Mouse (Mus musculus) limb, embryonic 10.5 days (tissue): ENCODE data around the gene Vmn1r37. TPM values are rescaled to one million over a fixed set of nuclear protein-coding genes. Genes with fewer than 3 reads are reported as not detected.
"Not testable (repeated sequence)": the region's sequence is repeated elsewhere in the genome, so short reads cannot be mapped to it uniquely, and the experiment has no call there.

Experiments used
- DNase-seq: peaks from one replicate; pipeline ENCODE4 v3.0.0-alpha.2; 2017; ENCODE audit warnings: low spot score
- H3K27ac ChIP-seq: fragments of 300-500 bp; sonication (generic); 2 replicates; pipeline ENCODE4 v1.5.1; 2016; ENCODE audit warnings: mild to moderate bottlenecking
- H3K27me3 ChIP-seq: fragments of 300-500 bp; sonication (generic); 2 replicates; pipeline ENCODE4 v1.6.1; 2016; ENCODE audit warnings: low read depth, mild to moderate bottlenecking; ENCODE audit not compliant: poor library complexity, severe bottlenecking
- H3K36me3 ChIP-seq: fragments of 300-500 bp; sonication (generic); 2 replicates; pipeline ENCODE4 v1.6.1; 2016; ENCODE audit warnings: mild to moderate bottlenecking, moderate library complexity
- H3K4me1 ChIP-seq: fragments of 300-500 bp; sonication (generic); 2 replicates; pipeline ENCODE4 v1.6.1; 2016
- H3K4me3 ChIP-seq: fragments of 300-500 bp; sonication (generic); 2 replicates; pipeline ENCODE4 v1.5.1; 2016; ENCODE audit warnings: mild to moderate bottlenecking, moderate library complexity
- H3K9me3 ChIP-seq: fragments of 300-500 bp; sonication (generic); replicated peaks from 2 replicates; pipeline ENCODE4 v1.6.1; 2016; ENCODE audit warnings: mild to moderate bottlenecking
- WGBS: fragments of 180-500 bp; shearing (Covaris S2); methylation state at CpG from one replicate; pipeline ENCODE4 v1.1.7; 2016; 5-methylcytosine and 5-hydroxymethylcytosine counted together
- polyA plus RNA-seq: library from polyadenylated mRNA; unstranded; fragments of >200 nt; fragmentation: Nextera tagmentation; extraction: Ambion mirVana; gene quantifications from 2 replicates; pipeline ENCODE4 v1.2.1, GENCODE M21; 2016

The Vmn1r37 gene
- polyA plus RNA-seq = not detected in 2 replicates

GRCm38 (mm10) chr6:66729082-66729481, at the start of gene Vmn1r37:
Gene Vmn1r37 (plus strand): TSS chr6:66729382.
- H3K27ac ChIP-seq, H3K9me3 ChIP-seq, H3K36me3 ChIP-seq, H3K27me3 ChIP-seq, DNase-seq, H3K4me1 ChIP-seq, H3K4me3 ChIP-seq: not testable (repeated sequence)

DNA sequence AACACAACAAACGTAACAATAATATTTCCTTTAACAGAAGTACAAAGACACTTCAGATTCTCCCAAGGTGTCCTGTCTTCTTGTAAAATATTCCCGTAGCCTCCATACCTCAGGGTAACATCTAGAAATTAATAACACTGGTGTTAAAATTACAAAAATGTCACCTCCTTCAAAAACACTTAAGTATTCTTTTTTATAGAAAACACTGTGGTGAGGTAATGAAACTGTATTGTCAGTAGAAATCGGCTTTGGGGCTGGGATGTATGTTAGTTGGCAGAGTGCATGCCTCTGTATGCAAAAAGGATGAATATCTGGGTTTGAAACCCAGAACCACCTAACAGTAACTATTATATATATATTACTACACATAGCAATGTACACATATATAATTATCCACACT, 43.4 kb upstream of the Vmn1r37 start, which contains the start of gene Vmn1r35:
Gene Vmn1r35 (minus strand): TSS at position 101 of the 400 bp plus-strand sequence.
- Histone ChIP-seq H3K4me1 (no peaks in the 10 kb centered on the region), H3K9me3 (no peaks in the 10 kb centered on the region), H3K27ac (no peak within 1 kb of the TSS), H3K27me3 (no peaks in the 10 kb centered on the region), H3K36me3 (no peaks in the 10 kb centered on the region), H3K4me3 (no peak within 1 kb of the TSS)
- WGBS = 88% methylated on average over 3 of the region's 3 CpGs
- no peak for DNase-seq

GRCm38 (mm10) chr6:66708901-66709300, 20.3 kb upstream of the Vmn1r37 start:
- Histone ChIP-seq H3K9me3 (no peaks in the 10 kb centered on the region), H3K36me3 (no peaks in the 10 kb centered on the region), H3K27me3 (no peaks in the 10 kb centered on the region), H3K4me3 (no peak overlapping the region), H3K4me1 (no peaks in the 10 kb centered on the region), H3K27ac (no peak overlapping the region)
- no peak for DNase-seq

GRCm38 (mm10) chr6:66713854-66714253, 15.3 kb upstream of the Vmn1r37 start:
- 70% methylated on average over 3 of the region's 3 CpGs for WGBS

DNA sequence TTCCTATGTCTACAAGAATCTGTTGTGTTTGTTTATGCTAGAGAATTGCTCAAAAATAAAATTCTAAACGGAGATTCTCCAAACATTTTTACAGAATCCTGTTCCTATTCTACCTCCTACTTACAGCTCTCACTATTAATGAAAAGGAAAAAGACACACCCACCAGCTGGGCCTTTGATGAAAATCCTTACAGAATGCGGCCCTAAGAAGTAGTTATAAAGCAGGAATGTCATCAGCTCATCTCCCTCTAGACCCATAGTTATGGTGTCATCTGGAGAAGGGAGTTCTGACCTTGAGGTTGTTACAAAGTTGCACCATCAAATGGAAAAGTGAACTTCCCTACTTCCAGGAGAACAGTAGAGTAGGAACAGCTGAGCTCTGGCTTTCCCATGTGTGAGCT, 10.1 kb upstream of the Vmn1r37 start, which contains the start of gene Vmn1r36:
Gene Vmn1r36 (minus strand): TSS at position 101 of the 400 bp plus-strand sequence.
- not testable (repeated sequence) for H3K27ac ChIP-seq, H3K27me3 ChIP-seq, H3K4me1 ChIP-seq, DNase-seq, H3K9me3 ChIP-seq, H3K4me3 ChIP-seq, H3K36me3 ChIP-seq
- 80% methylated on average over 2 of the region's 2 CpGs for WGBS

More at GRCm38 (mm10) chr6:66713854-66714253, 15.3 kb upstream of the Vmn1r37 start:
- H3K9me3 ChIP-seq = no peaks in the 10 kb centered on the region
- no peak for DNase-seq
- H3K4me1 ChIP-seq = no peaks in the 10 kb centered on the region
- no peak overlapping the region for H3K27ac ChIP-seq
- H3K36me3 ChIP-seq = no peaks in the 10 kb centered on the region
- H3K27me3 ChIP-seq = no peaks in the 10 kb centered on the region
- H3K4me3 ChIP-seq = no peak overlapping the region

DNA sequence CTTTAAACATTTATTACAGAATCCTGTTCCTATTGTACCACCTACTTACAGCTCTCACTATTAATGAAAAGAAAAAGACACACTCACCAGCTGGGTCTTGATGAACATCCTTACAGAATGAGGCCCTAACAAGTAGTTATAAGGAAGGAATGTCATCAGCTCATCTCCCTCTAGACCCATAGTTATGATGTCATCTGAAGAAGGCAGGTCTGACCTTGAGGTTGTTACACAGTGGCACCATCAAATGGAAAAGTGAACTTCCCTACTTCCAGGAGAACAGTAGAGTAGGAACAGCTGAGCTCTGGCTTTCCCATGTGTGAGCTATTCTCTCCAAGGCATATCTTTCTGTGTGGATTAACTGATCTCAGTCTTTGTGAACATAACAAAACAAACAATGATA, 53.3 kb downstream of the Vmn1r37 start, which contains the start of gene Vmn1r38:
Gene Vmn1r38 (minus strand): TSS at position 101 of the 400 bp plus-strand sequence.
- DNase-seq, H3K4me1 ChIP-seq, H3K27me3 ChIP-seq, H3K9me3 ChIP-seq, H3K27ac ChIP-seq, H3K36me3 ChIP-seq, H3K4me3 ChIP-seq: not testable (repeated sequence)

Other genes starting within 250 kb of the Vmn1r37 start
- gene Mad2l1, start 194.0 kb upstream of the Vmn1r37 start, polyA plus RNA-seq = 146 and 153 TPM in 2 replicates
- 0.14 and 0.18 TPM in 2 replicates for gene Vmn1r32, start 169.3 kb upstream of the Vmn1r37 start, polyA plus RNA-seq
- not detected in 2 replicates for gene Vmn1r33, start 111.1 kb upstream of the Vmn1r37 start, polyA plus RNA-seq
- not detected in 2 replicates for gene Vmn1r34, start 85.5 kb upstream of the Vmn1r37 start, polyA plus RNA-seq
- gene Vmn1r35, start 43.5 kb upstream of the Vmn1r37 start, polyA plus RNA-seq = not detected in 2 replicates
- gene Vmn1r36, start 10.2 kb upstream of the Vmn1r37 start, polyA plus RNA-seq = not detected in 2 replicates
- not detected in 2 replicates for gene Vmn1r38, start 53.2 kb downstream of the Vmn1r37 start, polyA plus RNA-seq
- gene Vmn1r39, start 81.2 kb downstream of the Vmn1r37 start, polyA plus RNA-seq = not detected in 2 replicates
- 61.2 and 73.9 TPM in 2 replicates for gene Gng12, start 167.0 kb downstream of the Vmn1r37 start, polyA plus RNA-seq